Mouse (Mus musculus): Measurements from ENCODE around the gene Gm21987. TPM values are rescaled to one million over a fixed set of nuclear protein-coding genes. Genes with fewer than 3 reads are reported as not detected.

The Gm21987 gene
- total and polyA plus RNA-seq, 2 experiments from 2014 or later = not detected

DNA sequence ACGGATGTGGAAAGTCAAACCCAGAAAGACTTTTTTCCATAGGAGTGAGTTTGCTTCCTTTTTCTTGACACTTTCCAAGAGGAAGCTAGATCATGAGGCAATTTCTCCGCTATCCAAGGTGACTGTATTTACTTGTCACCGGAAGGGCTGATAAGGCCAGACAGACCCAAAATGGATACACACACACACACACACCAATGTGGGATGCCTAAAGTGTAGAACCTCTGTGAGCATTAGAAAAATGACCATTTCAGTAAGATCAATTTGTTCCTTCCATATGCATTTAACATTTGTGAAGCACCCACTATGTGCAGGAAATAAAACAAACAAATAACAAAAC, 16.4 kb downstream of the Gm21987 start:
- H3K4me1 ChIP-seq (ENCODE audit: insufficient read depth) = no peaks in the 10 kb centered on the region
- no peaks in the 10 kb centered on the region for H3K36me3 ChIP-seq (ENCODE audit: insufficient read depth)
- 89% methylated on average over 3 of the region's 3 CpGs for WGBS
- no peaks in the 10 kb centered on the region for H3K9me3 ChIP-seq (ENCODE audit: low read length)
- DNase-seq (no peak), ATAC-seq (no peak)
- H3K4me3 ChIP-seq (ENCODE audit: low read depth, low read length) = no peak overlapping the region
- no peak overlapping the region for H3K9ac ChIP-seq
- no peaks in the 10 kb centered on the region for H3K27me3 ChIP-seq (ENCODE audit: insufficient read depth, low read length)
- H3K4me2 ChIP-seq (ENCODE audit: low read depth) = no peak overlapping the region
- no peak for TF ChIP-seq CTCF (IDR thresholded peaks at IDR 0.05; ENCODE audit: low read depth)
- H3K27ac ChIP-seq (ENCODE audit: low read depth, low read length) = no peak overlapping the region

DNA sequence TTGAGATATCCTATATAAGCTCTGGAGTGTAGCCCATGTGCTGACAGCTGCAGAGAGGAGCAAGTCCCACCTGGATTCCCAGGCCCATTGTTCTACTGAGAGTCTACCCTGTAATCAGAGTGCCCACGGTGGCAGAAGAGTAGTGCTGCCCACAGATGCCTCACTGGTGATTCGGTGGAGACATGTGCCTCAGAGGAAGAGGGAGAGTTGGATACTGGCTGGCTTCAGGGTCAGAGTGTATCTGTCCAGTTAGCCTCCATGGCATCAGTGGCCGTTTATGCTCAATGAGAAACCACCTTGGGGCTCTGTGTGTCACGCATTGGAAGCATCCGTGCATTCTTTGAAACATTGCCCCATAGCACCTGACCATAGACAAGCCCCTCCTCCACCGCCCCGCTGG, 16.8 kb downstream of the Gm21987 start:
- Histone ChIP-seq H3K27me3 (ENCODE audit: insufficient read depth, low read length) (no peaks in the 10 kb centered on the region), H3K4me2 (ENCODE audit: low read depth) (no peak overlapping the region), H3K4me1 (ENCODE audit: insufficient read depth) (no peaks in the 10 kb centered on the region), H3K9ac (no peak overlapping the region), H3K4me3 (ENCODE audit: low read depth, low read length) (no peak overlapping the region), H3K27ac (ENCODE audit: low read depth, low read length) (no peak overlapping the region), H3K9me3 (ENCODE audit: low read length) (no peaks in the 10 kb centered on the region), H3K36me3 (ENCODE audit: insufficient read depth) (no peaks in the 10 kb centered on the region)
- TF ChIP-seq CTCF (IDR thresholded peaks at IDR 0.05; ENCODE audit: low read depth) = no peak
- 90% methylated on average over 7 of the region's 7 CpGs for WGBS
- ATAC-seq (no peak), DNase-seq (no peak)

DNA sequence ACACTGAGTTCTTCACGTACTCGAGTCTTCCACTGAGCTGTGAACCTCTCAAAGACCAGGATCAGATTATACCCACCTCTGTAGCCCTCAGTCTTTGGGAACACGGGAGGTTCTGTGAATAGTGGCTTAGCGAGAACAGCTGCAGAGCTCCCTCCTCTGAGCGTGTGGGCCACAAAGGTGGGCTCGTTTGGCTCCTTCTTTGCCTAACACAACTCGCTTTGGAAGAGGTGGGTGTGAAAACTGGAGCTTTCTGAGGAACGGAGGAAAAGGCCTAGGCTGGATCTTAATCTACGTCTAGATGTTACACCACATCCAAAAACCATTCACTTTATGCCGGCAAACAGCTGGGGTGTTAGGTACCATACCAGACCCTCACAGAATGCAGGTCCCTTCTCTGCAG, 18.6 kb downstream of the Gm21987 start:
- no peaks in the 10 kb centered on the region for H3K4me1 ChIP-seq (ENCODE audit: insufficient read depth)
- no peaks in the 10 kb centered on the region for H3K27me3 ChIP-seq (ENCODE audit: insufficient read depth, low read length)
- no peak for DNase-seq
- no peak for TF ChIP-seq CTCF (IDR thresholded peaks at IDR 0.05; ENCODE audit: low read depth)
- H3K9ac ChIP-seq = no peak overlapping the region
- ATAC-seq = no peak
- no peak overlapping the region for H3K4me2 ChIP-seq (ENCODE audit: low read depth)
- WGBS = 80% methylated on average over 10 of the region's 10 CpGs
- no peaks in the 10 kb centered on the region for H3K36me3 ChIP-seq (ENCODE audit: insufficient read depth)
- H3K27ac ChIP-seq (ENCODE audit: low read depth, low read length) = no peak overlapping the region
- no peaks in the 10 kb centered on the region for H3K9me3 ChIP-seq (ENCODE audit: low read length)
- no peak overlapping the region for H3K4me3 ChIP-seq (ENCODE audit: low read depth, low read length)

DNA sequence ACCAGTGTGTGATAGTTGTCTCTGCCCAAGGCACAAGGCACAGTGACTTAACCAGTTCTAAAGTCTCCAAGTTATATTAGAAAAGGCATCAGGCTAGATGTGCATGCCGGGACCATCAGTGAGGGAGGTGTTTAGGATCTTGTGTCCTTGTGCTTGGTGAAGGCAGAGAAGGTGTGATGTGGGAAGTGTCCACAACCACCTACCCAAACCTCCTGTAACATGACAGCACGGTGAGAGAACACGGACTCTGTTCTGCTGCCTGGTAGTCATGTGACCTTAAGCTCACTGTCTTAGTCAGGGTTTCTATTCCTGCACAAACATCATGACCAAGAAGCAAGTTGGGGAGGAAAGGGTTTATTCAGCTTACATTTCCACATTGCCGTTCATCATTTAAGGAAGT, 19.4 kb downstream of the Gm21987 start:
- ATAC-seq = no peak
- H3K27me3 ChIP-seq (ENCODE audit: insufficient read depth, low read length) = no peaks in the 10 kb centered on the region
- H3K9me3 ChIP-seq (ENCODE audit: low read length) = no peaks in the 10 kb centered on the region
- H3K9ac ChIP-seq = no peak overlapping the region
- no peak for DNase-seq
- TF ChIP-seq CTCF (IDR thresholded peaks at IDR 0.05; ENCODE audit: low read depth) = no peak
- no peaks in the 10 kb centered on the region for H3K4me1 ChIP-seq (ENCODE audit: insufficient read depth)
- WGBS = 93% methylated on average over 4 of the region's 4 CpGs
- H3K4me3 ChIP-seq (ENCODE audit: low read depth, low read length) = no peak overlapping the region
- no peaks in the 10 kb centered on the region for H3K36me3 ChIP-seq (ENCODE audit: insufficient read depth)
- H3K27ac ChIP-seq (ENCODE audit: low read depth, low read length) = no peak overlapping the region
- no peak overlapping the region for H3K4me2 ChIP-seq (ENCODE audit: low read depth)

DNA sequence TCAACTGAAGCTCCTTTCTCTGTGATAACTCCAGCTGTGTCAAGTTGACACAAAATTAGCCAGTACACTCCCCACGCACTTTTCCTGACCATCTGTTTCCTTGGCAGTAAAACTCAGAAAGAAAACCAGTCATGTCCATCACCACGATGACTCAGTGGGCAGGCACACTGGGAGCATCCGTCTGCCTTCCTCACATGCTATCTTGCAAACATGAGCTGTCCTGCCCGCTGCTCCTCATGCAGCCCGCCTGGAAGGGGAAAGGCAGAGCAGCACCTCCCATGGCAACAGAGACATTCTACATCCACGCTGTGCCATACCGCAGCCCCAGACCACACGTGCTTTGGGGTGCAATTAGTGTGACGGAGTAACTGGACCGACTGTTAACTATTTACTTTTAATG, 21.5 kb downstream of the Gm21987 start:
- Histone ChIP-seq H3K27me3 (ENCODE audit: insufficient read depth, low read length) (no peaks in the 10 kb centered on the region), H3K9me3 (ENCODE audit: low read length) (no peaks in the 10 kb centered on the region), H3K9ac (no peak overlapping the region), H3K4me3 (ENCODE audit: low read depth, low read length) (no peak overlapping the region), H3K4me1 (ENCODE audit: insufficient read depth) (no peaks in the 10 kb centered on the region), H3K27ac (ENCODE audit: low read depth, low read length) (no peak overlapping the region), H3K36me3 (ENCODE audit: insufficient read depth) (no peaks in the 10 kb centered on the region), H3K4me2 (ENCODE audit: low read depth) (no peak overlapping the region)
- peak; percentile 29; the same call in 1 of the 2 replicates for ATAC-seq
- 35% methylated on average over 10 of the region's 10 CpGs for WGBS
- TF ChIP-seq CTCF (IDR thresholded peaks at IDR 0.05; ENCODE audit: low read depth) = no peak
- no peak for DNase-seq

DNA sequence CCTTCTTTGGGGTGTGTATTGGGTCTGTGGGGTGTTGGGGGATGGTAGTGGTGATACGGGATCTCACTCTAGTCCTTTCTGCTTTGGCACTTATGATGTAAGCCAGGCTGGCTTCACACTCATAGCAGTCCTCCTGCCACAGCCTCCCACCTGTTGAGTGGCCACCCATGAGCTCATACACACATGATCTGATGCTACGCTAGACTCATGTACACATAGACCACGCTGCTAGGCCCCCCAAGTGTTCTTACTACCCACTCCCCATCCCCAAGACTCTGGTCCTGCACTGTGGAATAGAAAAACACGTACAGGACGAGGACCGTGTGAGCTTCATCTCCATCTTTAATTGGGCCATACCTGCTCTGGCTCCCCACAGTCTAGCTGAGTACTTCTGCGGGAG, 22.2 kb downstream of the Gm21987 start:
- Histone ChIP-seq H3K36me3 (ENCODE audit: insufficient read depth) (no peaks in the 10 kb centered on the region), H3K9ac (no peak overlapping the region), H3K4me1 (ENCODE audit: insufficient read depth) (no peaks in the 10 kb centered on the region), H3K27ac (ENCODE audit: low read depth, low read length) (no peak overlapping the region), H3K27me3 (ENCODE audit: insufficient read depth, low read length) (no peaks in the 10 kb centered on the region), H3K9me3 (ENCODE audit: low read length) (no peaks in the 10 kb centered on the region), H3K4me3 (ENCODE audit: low read depth, low read length) (no peak overlapping the region), H3K4me2 (ENCODE audit: low read depth) (no peak overlapping the region)
- DNase-seq (no peak), ATAC-seq (no peak)
- 78% methylated on average over 7 of the region's 7 CpGs for WGBS
- TF ChIP-seq CTCF (IDR thresholded peaks at IDR 0.05; ENCODE audit: low read depth) = no peak

DNA sequence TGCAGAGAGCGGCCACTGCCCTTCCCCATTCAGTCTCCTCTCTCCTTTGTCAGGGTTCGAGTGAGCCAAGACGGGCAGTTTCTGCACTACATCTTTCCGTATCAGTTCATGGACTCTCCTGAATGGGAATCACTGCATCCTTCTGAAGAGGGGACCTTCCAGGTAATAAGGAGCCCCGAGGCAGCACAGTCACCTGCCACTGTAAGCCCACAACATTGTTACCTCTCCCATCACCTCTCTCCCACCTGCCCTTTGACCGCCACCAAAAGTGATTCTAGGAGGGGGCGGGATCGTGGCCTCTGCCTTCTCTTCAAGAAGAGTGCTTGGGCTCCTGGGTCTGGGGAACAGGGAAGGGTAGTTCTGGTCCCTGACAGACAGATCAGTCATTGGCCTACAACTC, 22.6 kb downstream of the Gm21987 start:
- WGBS = 87% methylated on average over 8 of the region's 8 CpGs
- Histone ChIP-seq H3K4me1 (ENCODE audit: insufficient read depth) (no peaks in the 10 kb centered on the region), H3K27ac (ENCODE audit: low read depth, low read length) (no peak overlapping the region), H3K4me2 (ENCODE audit: low read depth) (no peak overlapping the region), H3K36me3 (ENCODE audit: insufficient read depth) (no peaks in the 10 kb centered on the region), H3K27me3 (ENCODE audit: insufficient read depth, low read length) (no peaks in the 10 kb centered on the region), H3K9ac (no peak overlapping the region), H3K9me3 (ENCODE audit: low read length) (no peaks in the 10 kb centered on the region), H3K4me3 (ENCODE audit: low read depth, low read length) (no peak overlapping the region)
- TF ChIP-seq CTCF (IDR thresholded peaks at IDR 0.05; ENCODE audit: low read depth) = no peak
- DNase-seq = no peak
- no peak for ATAC-seq

DNA sequence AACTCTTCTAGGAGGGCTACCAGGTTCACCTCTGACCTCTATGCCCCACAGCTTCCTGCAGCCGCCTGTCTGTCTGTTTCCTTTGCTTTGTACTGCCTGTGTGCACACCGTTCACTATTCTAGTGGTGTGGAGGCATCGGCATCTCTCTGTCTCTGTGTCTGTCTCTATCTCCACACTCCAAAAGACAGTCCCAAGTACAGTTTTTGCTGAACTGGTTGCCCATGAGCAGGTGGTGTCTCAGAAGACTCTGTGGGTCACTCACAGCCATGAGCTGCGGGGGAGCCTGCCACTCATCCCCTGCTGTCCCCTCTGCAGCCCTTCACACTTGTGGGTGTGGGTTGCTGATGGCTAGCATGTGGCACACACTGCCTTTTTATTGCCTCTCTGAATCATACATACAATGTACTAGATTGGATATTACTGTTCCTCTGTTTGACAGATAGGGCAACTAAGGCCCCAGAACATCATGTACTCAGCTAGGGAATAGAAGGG, 23.2 kb downstream of the Gm21987 start:
- Histone ChIP-seq H3K27ac (ENCODE audit: low read depth, low read length) (no peak overlapping the region), H3K9ac (no peak overlapping the region), H3K4me2 (ENCODE audit: low read depth) (no peak overlapping the region), H3K4me3 (ENCODE audit: low read depth, low read length) (no peak overlapping the region), H3K36me3 (ENCODE audit: insufficient read depth) (no peaks in the 10 kb centered on the region), H3K9me3 (ENCODE audit: low read length) (no peaks in the 10 kb centered on the region), H3K27me3 (ENCODE audit: insufficient read depth, low read length) (no peaks in the 10 kb centered on the region), H3K4me1 (ENCODE audit: insufficient read depth) (no peaks in the 10 kb centered on the region)
- WGBS = 81% methylated on average over 4 of the region's 4 CpGs
- TF ChIP-seq CTCF (IDR thresholded peaks at IDR 0.05; ENCODE audit: low read depth) = no peak
- no peak for DNase-seq
- ATAC-seq = no peak

Data from forebrain, postnatal 0 days (tissue).